In genomic region chr2:38460825-38461540, GRCm38 (mm10) we compare ENCODE assay signal across 8 mouse cellular contexts. TPM values are rescaled to one million over a fixed set of nuclear protein-coding genes. Genes with fewer than 3 reads are reported as not detected.
DNase-seq lines count a peak whose midpoint lies in the region; ATAC-seq lines count a peak whose summit lies in the region.

No protein-coding gene starts in this region.

- no peak overlapping the region for H3K4me3 ChIP-seq in forebrain, embryonic 10.5 days
- H3K4me3 ChIP-seq in forebrain, embryonic 11.5 days (ENCODE audit: low read depth, low read length), result no peak overlapping the region
- no peak overlapping the region for H3K4me3 ChIP-seq in kidney, embryonic 16.5 days (ENCODE audit: low read length)

- no peaks in the 10 kb centered on the region; the same call in 1 of the 2 replicates for H3K4me1 ChIP-seq in forebrain, embryonic 10.5 days
- H3K4me1 ChIP-seq in forebrain, embryonic 11.5 days (replicated peaks; ENCODE audit: control insufficient read depth, insufficient read depth, low read length), result no peaks in the 10 kb centered on the region
- H3K4me1 ChIP-seq in kidney, embryonic 16.5 days (ENCODE audit: insufficient read depth, low read length), result no peaks in the 10 kb centered on the region; the same call in 1 of the 2 replicates

- no peak for DNase-seq in forebrain, embryonic 10.5 days (ENCODE audit: extremely low spot score, low spot score)
- no peak for DNase-seq in forebrain, embryonic 11.5 days (ENCODE audit: low spot score)
- peak; percentile 70 for DNase-seq in MN1 (ENCODE audit: low spot score)
- peak; percentile 78 to 79 for DNase-seq in frontal cortex, postnatal 10 days (ENCODE audit: low spot score in 2 of 2)
- peak; percentile 87 to 89 for DNase-seq in left cerebral cortex, postnatal 10 days (ENCODE audit: extremely low spot score in 1 of 2, low spot score in 2 of 2)
- DNase-seq in right cerebral cortex, postnatal 10 days (ENCODE audit: low spot score in 2 of 2), result peak; percentile 93 to 94
- DNase-seq in urinary bladder, adult 2 months (ENCODE audit: low spot score), result no peak

- peak overlapping the region; percentile 35 for H3K27ac ChIP-seq in forebrain, embryonic 10.5 days
- H3K27ac ChIP-seq in forebrain, embryonic 11.5 days (ENCODE audit: low read depth, low read length), result no peak overlapping the region
- H3K27ac ChIP-seq in kidney, embryonic 16.5 days (ENCODE audit: low read length), result no peak overlapping the region

- no peaks in the 10 kb centered on the region for H3K36me3 ChIP-seq in forebrain, embryonic 10.5 days (replicated peaks)
- no peaks in the 10 kb centered on the region for H3K36me3 ChIP-seq in forebrain, embryonic 11.5 days (ENCODE audit: control insufficient read depth, insufficient read depth, low read length)
- H3K36me3 ChIP-seq in kidney, embryonic 16.5 days (ENCODE audit: insufficient read depth, low read length), result no peaks in the 10 kb centered on the region

- H3K4me2 ChIP-seq in forebrain, embryonic 11.5 days (ENCODE audit: low read depth, low read length, severe bottlenecking), result no peak overlapping the region
- no peak overlapping the region for H3K4me2 ChIP-seq in kidney, embryonic 16.5 days (replicated peaks; ENCODE audit: low read depth, low read length)

- H3K9me3 ChIP-seq in forebrain, embryonic 10.5 days, result no peaks in the 10 kb centered on the region
- H3K9me3 ChIP-seq in forebrain, embryonic 11.5 days (ENCODE audit: control insufficient read depth, low read length), result no peaks in the 10 kb centered on the region
- H3K9me3 ChIP-seq in kidney, embryonic 16.5 days (ENCODE audit: low read length), result no peaks in the 10 kb centered on the region

- 80% methylated on average over 6 of the region's 6 CpGs for WGBS in forebrain, embryonic 10.5 days
- WGBS in forebrain, embryonic 11.5 days, result 81% methylated on average over 6 of the region's 6 CpGs
- WGBS in kidney, embryonic 16.5 days, result 48% methylated on average over 6 of the region's 6 CpGs

- ATAC-seq in forebrain, embryonic 11.5 days (replicated peaks; ENCODE audit: low FRiP score), result no peak
- no peak for ATAC-seq in kidney, embryonic 16.5 days (ENCODE audit: low FRiP score, low TSS enrichment)

- H3K9ac ChIP-seq in forebrain, embryonic 11.5 days (ENCODE audit: low read length), result no peak overlapping the region
- H3K9ac ChIP-seq in kidney, embryonic 16.5 days (replicated peaks; ENCODE audit: low read length), result no peak overlapping the region

- intact Hi-C loops in left cerebral cortex, postnatal 10 days (cut with DNase I), result no loop called here

- no peaks in the 10 kb centered on the region; the same call in 1 of the 2 replicates for H3K27me3 ChIP-seq in forebrain, embryonic 10.5 days (ENCODE audit: poor library complexity, severe bottlenecking)
- H3K27me3 ChIP-seq in forebrain, embryonic 11.5 days (ENCODE audit: control insufficient read depth, insufficient read depth, low read length), result no peaks in the 10 kb centered on the region
- H3K27me3 ChIP-seq in kidney, embryonic 16.5 days (ENCODE audit: insufficient read depth, low read length), result no peaks in the 10 kb centered on the region

RNA-seq across cellular contexts. Expression of gene Nek6, which starts 50.5 kb away (rescaled TPM):
- 120 and 134 TPM in 2 replicates for polyA plus RNA-seq in forebrain, embryonic 10.5 days (2016; fragmentation: Nextera tagmentation; extraction: Ambion mirVana)
- 138 and 150 TPM in 2 replicates for polyA plus RNA-seq in forebrain, embryonic 11.5 days (2014; fragmentation: Nextera tagmentation; extraction: Ambion mirVana)
- total RNA-seq in left cerebral cortex, postnatal 10 days (2021), result 10 to 100 TPM; 34.2 to 37.0 TPM
- polyA plus RNA-seq in urinary bladder, adult 2 months (2012; rRNA removed), result 18.9 and 20.2 TPM in 2 replicates
- 72.1 and 75.3 TPM in 2 replicates for polyA plus RNA-seq in kidney, embryonic 16.5 days (2015; fragmentation: Nextera tagmentation; extraction: Ambion mirVana)

Comparison
In these comparisons a context has a peak if more than half of its experiments do, and no peak if none do; other contexts are left out.
1. DNase-seq: peak in MN1 (single experiment), frontal cortex, postnatal 10 days (2 of 2), left cerebral cortex, postnatal 10 days (2 of 2) and right cerebral cortex, postnatal 10 days (2 of 2); none in forebrain, embryonic 10.5 days (single experiment), forebrain, embryonic 11.5 days (single experiment) and urinary bladder, adult 2 months (single experiment).